Mouse (Mus musculus): ENCODE data around the gene Gm7358. TPM values are rescaled to one million over a fixed set of nuclear protein-coding genes. Genes with fewer than 3 reads are reported as not detected.

Gm7358 gene
- polyA plus RNA-seq, 1 experiment from 2014 or later, result not detected

Other genes with a start within 250 kb of the Gm7358 start
- not detected in 2 replicates for gene Gm7168, start 111.2 kb downstream of the Gm7358 start, polyA plus RNA-seq (2014; fragmentation: Nextera tagmentation; extraction: Ambion mirVana)
- gene Gm7356, start 55.8 kb downstream of the Gm7358 start, polyA plus RNA-seq (2014; fragmentation: Nextera tagmentation; extraction: Ambion mirVana), result not detected in 2 replicates
- 4.2 and 7.5 TPM in 2 replicates for gene Dact2, start 144.8 kb upstream of the Gm7358 start, polyA plus RNA-seq (2014; fragmentation: Nextera tagmentation; extraction: Ambion mirVana)
- gene Smoc2, start 220.0 kb upstream of the Gm7358 start, polyA plus RNA-seq (2014; fragmentation: Nextera tagmentation; extraction: Ambion mirVana), result 78.5 and 92.5 TPM in 2 replicates